Mouse (Mus musculus) heart, embryonic 10.5 days (tissue): ENCODE data around the gene Rsrp1. TPM values are rescaled to one million over a fixed set of nuclear protein-coding genes. Genes with fewer than 3 reads are reported as not detected.

ENCODE experiments used
- DNase-seq: peaks from one replicate; pipeline ENCODE4 v3.0.0-alpha.2; 2017; ENCODE audit warnings: low spot score
- H3K27ac ChIP-seq: fragments of 300-500 bp; sonication (generic); 2 replicates; pipeline ENCODE4 v1.5.1; 2016; ENCODE audit warnings: mild to moderate bottlenecking
- H3K27me3 ChIP-seq: fragments of 300-500 bp; sonication (generic); 2 replicates; pipeline ENCODE4 v1.6.1; 2016; ENCODE audit warnings: mild to moderate bottlenecking; ENCODE audit not compliant: poor library complexity, insufficient read depth, severe bottlenecking
- H3K36me3 ChIP-seq: fragments of 300-500 bp; sonication (generic); 2 replicates; pipeline ENCODE4 v1.6.1; 2016; ENCODE audit warnings: mild to moderate bottlenecking, moderate library complexity
- H3K4me1 ChIP-seq: fragments of 300-500 bp; sonication (generic); 2 replicates; pipeline ENCODE4 v1.6.1; 2016; ENCODE audit warnings: mild to moderate bottlenecking
- H3K4me3 ChIP-seq: fragments of 300-500 bp; sonication (generic); 2 replicates; pipeline ENCODE4 v1.5.1; 2016; ENCODE audit warnings: mild to moderate bottlenecking, moderate library complexity
- H3K9me3 ChIP-seq: fragments of 300-500 bp; sonication (generic); 2 replicates; pipeline ENCODE4 v1.6.1; 2016; ENCODE audit warnings: mild to moderate bottlenecking, moderate library complexity
- WGBS: fragments of 180-500 bp; shearing (Covaris S2); methylation state at CpG from one replicate; pipeline ENCODE4 v1.1.7; 2016; 5-methylcytosine and 5-hydroxymethylcytosine counted together
- polyA plus RNA-seq: library from polyadenylated mRNA; unstranded; fragments of >200 nt; fragmentation: Nextera tagmentation; extraction: Ambion mirVana; gene quantifications from 2 replicates; pipeline ENCODE4 v1.2.1, GENCODE M21; 2016

Rsrp1 gene
- polyA plus RNA-seq, 1 experiment from 2014 or later, result 376 TPM

- WGBS, result 82% methylated on average over 8 of the region's 8 CpGs
- Histone ChIP-seq H3K27ac (no peak overlapping the region), H3K9me3 (no peaks in the 10 kb centered on the region), H3K27me3 (no peaks in the 10 kb centered on the region), H3K36me3 (peaks cover 45% of the 10 kb centered on the region), H3K4me1 (peaks cover 22% of the 10 kb centered on the region), H3K4me3 (peak overlapping the region; percentile 100)
- DNase-seq, result no peak
These were observed 1.8 kb downstream of the Rsrp1 start for GRCm38 (mm10) chr4:134925206-134925605.

GRCm38 (mm10) chr4:134927815-134928463 lies 4.5 kb downstream of the Rsrp1 start:
- whole genome bisulfite sequencing, result 68% methylated on average over 5 of the region's 5 CpGs
- no peak overlapping the region for H3K27ac ChIP-seq
- H3K27me3 ChIP-seq, result no peaks in the 10 kb centered on the region
- H3K4me3 ChIP-seq, result no peak overlapping the region
- peaks cover 28% of the 10 kb centered on the region for H3K4me1 ChIP-seq
- peaks cover 53% of the 10 kb centered on the region for H3K36me3 ChIP-seq
- H3K9me3 ChIP-seq, result no peaks in the 10 kb centered on the region
- DNase-seq, result no peak

GRCm38 (mm10) chr4:134928464-134928836 lies 5.1 kb downstream of the Rsrp1 start:
- no peaks in the 10 kb centered on the region for H3K9me3 ChIP-seq
- DNase-seq, result no peak
- no peak overlapping the region for H3K4me3 ChIP-seq
- H3K4me1 ChIP-seq, result peaks cover 28% of the 10 kb centered on the region
- WGBS, result 71% methylated on average over 1 of the region's 1 CpGs
- H3K27ac ChIP-seq, result no peak overlapping the region
- H3K36me3 ChIP-seq, result peaks cover 56% of the 10 kb centered on the region
- H3K27me3 ChIP-seq, result no peaks in the 10 kb centered on the region

- no peak overlapping the region for H3K27ac ChIP-seq
These were observed 6.1 kb downstream of the Rsrp1 start for GRCm38 (mm10) chr4:134929536-134929935.

GRCm38 (mm10) chr4:134930190-134930589 lies 6.8 kb downstream of the Rsrp1 start:
- H3K4me3 ChIP-seq, result peak overlapping the region; percentile 97
- H3K36me3 ChIP-seq, result peaks cover 63% of the 10 kb centered on the region
- peak overlapping the region; percentile 91; the same call in 1 of the 2 replicates for H3K27ac ChIP-seq
- peaks cover 26% of the 10 kb centered on the region for H3K4me1 ChIP-seq
- no peaks in the 10 kb centered on the region for H3K27me3 ChIP-seq
- no peak for DNase-seq
- 25% methylated on average over 9 of the region's 9 CpGs for WGBS
- no peaks in the 10 kb centered on the region for H3K9me3 ChIP-seq

More at GRCm38 (mm10) chr4:134929536-134929935, 6.1 kb downstream of the Rsrp1 start:
- WGBS, result 76% methylated on average over 4 of the region's 4 CpGs
- Histone ChIP-seq H3K4me3 (no peak overlapping the region), H3K27me3 (no peaks in the 10 kb centered on the region), H3K36me3 (peaks cover 61% of the 10 kb centered on the region), H3K9me3 (no peaks in the 10 kb centered on the region), H3K4me1 (peaks cover 28% of the 10 kb centered on the region)
- DNase-seq, result no peak

GRCm38 (mm10) chr4:134930684-134931481 lies 7.5 kb downstream of the Rsrp1 start, which contains the start of gene Syf2:
Gene Syf2 (plus strand): TSS chr4:134930898.
- H3K9me3 ChIP-seq, result no peaks in the 10 kb centered on the region
- peak within 1 kb of the TSS; percentile 91 for H3K27ac ChIP-seq
- H3K4me3 ChIP-seq, result peak within 1 kb of the TSS; percentile 97
- H3K4me1 ChIP-seq, result peaks cover 19% of the 10 kb centered on the region
- H3K27me3 ChIP-seq, result no peaks in the 10 kb centered on the region
- DNase-seq, result peak; percentile 99
- peaks cover 63% of the 10 kb centered on the region for H3K36me3 ChIP-seq
- WGBS, result under 1% methylated on average over 68 of the region's 68 CpGs

GRCm38 (mm10) chr4:134937240-134938176 lies 14.1 kb downstream of the Rsrp1 start:
- Histone ChIP-seq H3K36me3 (peaks cover 46% of the 10 kb centered on the region), H3K27ac (peak overlapping the region; percentile 60), H3K4me3 (0 out of 2 replicates have a peak overlapping the region, but pooled peaks have one; percentile 18), H3K9me3 (no peaks in the 10 kb centered on the region), H3K27me3 (peaks cover 20% of the 10 kb centered on the region), H3K4me1 (peaks cover 20% of the 10 kb centered on the region)
- 58% methylated on average over 17 of the region's 17 CpGs for WGBS
- DNase-seq, result peak; percentile 80

GRCm38 (mm10) chr4:134939900-134940299 lies 16.5 kb downstream of the Rsrp1 start:
- Histone ChIP-seq H3K9me3 (no peaks in the 10 kb centered on the region), H3K36me3 (peaks cover 25% of the 10 kb centered on the region), H3K4me1 (peaks cover 20% of the 10 kb centered on the region), H3K4me3 (no peak overlapping the region), H3K27me3 (peaks cover 44% of the 10 kb centered on the region), H3K27ac (no peak overlapping the region)
- no peak for DNase-seq
- 70% methylated on average over 9 of the region's 9 CpGs for WGBS

GRCm38 (mm10) chr4:134943758-134944538 lies 20.6 kb downstream of the Rsrp1 start:
- no peaks in the 10 kb centered on the region for H3K36me3 ChIP-seq
- no peak for DNase-seq
- H3K4me3 ChIP-seq, result no peak overlapping the region
- 42% methylated on average over 27 of the region's 27 CpGs for WGBS
- H3K27ac ChIP-seq, result no peak overlapping the region
- H3K9me3 ChIP-seq, result no peaks in the 10 kb centered on the region
- H3K27me3 ChIP-seq, result peaks cover 52% of the 10 kb centered on the region
- H3K4me1 ChIP-seq, result peaks cover 8% of the 10 kb centered on the region; the same call in 1 of the 2 replicates

GRCm38 (mm10) chr4:134946024-134946744 lies 22.8 kb downstream of the Rsrp1 start:
- Histone ChIP-seq H3K4me3 (peak overlapping the region; percentile 46), H3K27ac (peak overlapping the region; percentile 57; the same call in 1 of the 2 replicates), H3K36me3 (no peaks in the 10 kb centered on the region), H3K4me1 (peaks cover 12% of the 10 kb centered on the region), H3K9me3 (no peaks in the 10 kb centered on the region), H3K27me3 (peaks cover 42% of the 10 kb centered on the region)
- peak; percentile 86 for DNase-seq
- WGBS, result 11% methylated on average over 17 of the region's 17 CpGs

GRCm38 (mm10) chr4:134950518-134951091 lies 27.2 kb downstream of the Rsrp1 start:
- Histone ChIP-seq H3K27me3 (peaks cover 24% of the 10 kb centered on the region), H3K36me3 (no peaks in the 10 kb centered on the region), H3K4me3 (no peak overlapping the region), H3K4me1 (peaks cover 12% of the 10 kb centered on the region), H3K27ac (peak overlapping the region; percentile 79), H3K9me3 (no peaks in the 10 kb centered on the region)
- 26% methylated on average over 11 of the region's 11 CpGs for WGBS
- DNase-seq, result peak; percentile 90
